In genomic region chr12:52005877-52006632, GRCm38 (mm10) we compare ENCODE assay signal across 8 mouse cellular contexts. TPM values are rescaled to one million over a fixed set of nuclear protein-coding genes. Genes with fewer than 3 reads are reported as not detected.
DNase-seq lines count a peak whose midpoint lies in the region; ATAC-seq lines count a peak whose summit lies in the region.

Gene Dtd2 (minus strand): TSS chr12:52006501.

- 3% methylated on average over 46 of the region's 46 CpGs for WGBS in forebrain, embryonic 10.5 days
- WGBS in heart, embryonic 16.5 days: 2% methylated on average over 46 of the region's 46 CpGs
- 2% methylated on average over 46 of the region's 46 CpGs for WGBS in liver, embryonic 15.5 days (ENCODE audit: insufficient replicate concordance)
- 2% methylated on average over 46 of the region's 46 CpGs for WGBS in neural tube, embryonic 12.5 days

- H3K27ac ChIP-seq in forebrain, embryonic 10.5 days: peak within 1 kb of the TSS; percentile 88
- peak within 1 kb of the TSS; percentile 58; the same call in 1 of the 2 replicates for H3K27ac ChIP-seq in heart, embryonic 16.5 days (ENCODE audit: low read length)
- peak within 1 kb of the TSS; percentile 78 for H3K27ac ChIP-seq in liver, embryonic 15.5 days (replicated peaks)
- H3K27ac ChIP-seq in neural tube, embryonic 12.5 days: peak within 1 kb of the TSS; percentile 32; the same call in 1 of the 2 replicates

- peak within 1 kb of the TSS; percentile 78 for H3K4me2 ChIP-seq in heart, embryonic 16.5 days (ENCODE audit: low read depth, low read length)
- H3K4me2 ChIP-seq in liver, embryonic 15.5 days: peak within 1 kb of the TSS; percentile 83
- peak within 1 kb of the TSS; percentile 63 for H3K4me2 ChIP-seq in neural tube, embryonic 12.5 days (replicated peaks)

- H3K9me3 ChIP-seq in forebrain, embryonic 10.5 days: no peaks in the 10 kb centered on the region; the same call in 1 of the 2 replicates
- H3K9me3 ChIP-seq in heart, embryonic 16.5 days (replicated peaks; ENCODE audit: control insufficient read depth, low read length): no peaks in the 10 kb centered on the region
- no peaks in the 10 kb centered on the region for H3K9me3 ChIP-seq in liver, embryonic 15.5 days (replicated peaks)
- H3K9me3 ChIP-seq in neural tube, embryonic 12.5 days: no peaks in the 10 kb centered on the region

- peak within 1 kb of the TSS; percentile 73 for H3K9ac ChIP-seq in heart, embryonic 16.5 days (ENCODE audit: low read length)
- H3K9ac ChIP-seq in liver, embryonic 15.5 days: peak within 1 kb of the TSS; percentile 82
- peak within 1 kb of the TSS; percentile 68 for H3K9ac ChIP-seq in neural tube, embryonic 12.5 days

- DNase-seq in c-Kit-negative CD71-positive TER-119-positive erythroid progenitor cells, embryonic 14.5 days (ENCODE audit: low read depth, low spot score): peak; percentile 77
- DNase-seq in forebrain, embryonic 10.5 days (ENCODE audit: extremely low spot score, low spot score): peak; percentile 94
- DNase-seq in kidney, postnatal 36 days: peak; percentile 89 to 96
- peak; percentile 66 for DNase-seq in telencephalon, adult 2 months (ENCODE audit: low read depth, low spot score)

- ATAC-seq in CD4-positive, CD25-positive, alpha-beta regulatory T cell, adult 4 months: peak; percentile 84
- peak; percentile 95 for ATAC-seq in heart, embryonic 16.5 days (replicated peaks; ENCODE audit: extremely low read depth, insufficient read depth, low FRiP score)
- peak; percentile 88 for ATAC-seq in liver, embryonic 15.5 days (ENCODE audit: insufficient read depth)
- peak; percentile 94 for ATAC-seq in neural tube, embryonic 12.5 days (ENCODE audit: low FRiP score, low read depth)

- H3K4me1 ChIP-seq in forebrain, embryonic 10.5 days: peaks cover 40% of the 10 kb centered on the region
- peaks cover 7% of the 10 kb centered on the region; the same call in 1 of the 2 replicates for H3K4me1 ChIP-seq in heart, embryonic 16.5 days (ENCODE audit: control insufficient read depth, insufficient read depth, low read length)
- H3K4me1 ChIP-seq in liver, embryonic 15.5 days (replicated peaks): peaks cover 21% of the 10 kb centered on the region
- no peaks in the 10 kb centered on the region for H3K4me1 ChIP-seq in neural tube, embryonic 12.5 days

- H3K36me3 ChIP-seq in forebrain, embryonic 10.5 days (replicated peaks): peaks cover 18% of the 10 kb centered on the region
- H3K36me3 ChIP-seq in heart, embryonic 16.5 days (ENCODE audit: control insufficient read depth, insufficient read depth): 0 out of 2 replicates have a peak, but pooled peaks cover 2% of the 10 kb centered on the region
- H3K36me3 ChIP-seq in liver, embryonic 15.5 days (replicated peaks): no peaks in the 10 kb centered on the region
- H3K36me3 ChIP-seq in neural tube, embryonic 12.5 days: no peaks in the 10 kb centered on the region

- no peaks in the 10 kb centered on the region for H3K27me3 ChIP-seq in forebrain, embryonic 10.5 days (ENCODE audit: poor library complexity, severe bottlenecking)
- H3K27me3 ChIP-seq in heart, embryonic 16.5 days (ENCODE audit: control insufficient read depth, insufficient read depth, low read length): no peaks in the 10 kb centered on the region
- no peaks in the 10 kb centered on the region for H3K27me3 ChIP-seq in liver, embryonic 15.5 days
- no peaks in the 10 kb centered on the region for H3K27me3 ChIP-seq in neural tube, embryonic 12.5 days (replicated peaks)

- H3K4me3 ChIP-seq in forebrain, embryonic 10.5 days: peak within 1 kb of the TSS; percentile 65
- peak within 1 kb of the TSS; percentile 65 for H3K4me3 ChIP-seq in heart, embryonic 16.5 days (ENCODE audit: low read length)
- H3K4me3 ChIP-seq in liver, embryonic 15.5 days (replicated peaks): peak within 1 kb of the TSS; percentile 88
- H3K4me3 ChIP-seq in neural tube, embryonic 12.5 days: peak within 1 kb of the TSS; percentile 67

RNA-seq across cellular contexts. Expression of gene Dtd2, which starts in this region (rescaled TPM):
- polyA plus RNA-seq in CD4-positive, CD25-positive, alpha-beta regulatory T cell, adult 4 months (2017; shearing (Covaris generic)): 10 to 100 TPM; 12.4 to 18.7 TPM
- polyA plus RNA-seq in forebrain, embryonic 10.5 days (2016; fragmentation: Nextera tagmentation; extraction: Ambion mirVana): 28.9 and 31.2 TPM in 2 replicates
- polyA plus RNA-seq in heart, embryonic 16.5 days (2015; fragmentation: Nextera tagmentation; extraction: Ambion mirVana): 15.0 and 15.8 TPM in 2 replicates
- 11.3 and 12.1 TPM in 2 replicates for polyA plus RNA-seq in liver, embryonic 15.5 days (2015; fragmentation: Nextera tagmentation; extraction: Ambion mirVana)
- 18.9 and 19.7 TPM in 2 replicates for polyA plus RNA-seq in neural tube, embryonic 12.5 days (2016; fragmentation: Nextera tagmentation; extraction: Ambion mirVana)

Comparison
In these comparisons a context has a peak if more than half of its experiments do, and no peak if none do; other contexts are left out.
1. Peak in every context shown above with its lines: DNase-seq, ATAC-seq, H3K4me3 ChIP-seq and H3K27ac ChIP-seq.
2. H3K27ac ChIP-seq: peak in every context shown above with its lines; median percentile 88 in forebrain, embryonic 10.5 days; 78 in liver, embryonic 15.5 days; 58 in heart, embryonic 16.5 days; 32 in neural tube, embryonic 12.5 days.